Mouse (Mus musculus) CH12F3 (cell line): ENCODE data around the gene Tom1l1.

Source experiments
- in situ Hi-C: fragments of 300-500 bp; cut with MboI; formaldehyde crosslinking; loops from 2 replicates; pipeline ENCODE4 v1.14.3; 2020; ENCODE audit warnings: low sequenced_read_pairs

Tom1l1 gene

DNA sequence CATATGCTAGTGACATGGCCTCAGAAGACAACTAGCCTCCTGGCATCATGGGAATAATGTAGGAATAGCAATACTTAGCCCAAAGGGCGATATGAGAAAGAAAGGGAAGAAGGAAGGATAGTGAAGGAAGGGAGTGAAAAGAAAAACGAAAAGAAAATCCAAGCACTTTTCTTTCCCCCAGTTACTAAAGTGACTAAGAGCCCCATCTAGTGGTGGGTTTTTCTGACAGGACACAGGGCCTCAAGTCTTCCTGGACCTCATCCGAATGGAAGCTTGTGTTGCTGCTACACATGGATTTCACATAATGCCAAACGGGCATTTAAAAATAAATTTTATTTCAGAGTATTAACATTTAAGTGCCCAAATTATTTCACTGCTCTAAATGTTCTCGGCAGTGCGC, 64.7 kb downstream of the Tom1l1 start:
- in situ Hi-C loops = loop anchor here (25.0 kb wide), 1 partner anchor 636 kb away; no protein-coding TSS in a partner anchor

DNA sequence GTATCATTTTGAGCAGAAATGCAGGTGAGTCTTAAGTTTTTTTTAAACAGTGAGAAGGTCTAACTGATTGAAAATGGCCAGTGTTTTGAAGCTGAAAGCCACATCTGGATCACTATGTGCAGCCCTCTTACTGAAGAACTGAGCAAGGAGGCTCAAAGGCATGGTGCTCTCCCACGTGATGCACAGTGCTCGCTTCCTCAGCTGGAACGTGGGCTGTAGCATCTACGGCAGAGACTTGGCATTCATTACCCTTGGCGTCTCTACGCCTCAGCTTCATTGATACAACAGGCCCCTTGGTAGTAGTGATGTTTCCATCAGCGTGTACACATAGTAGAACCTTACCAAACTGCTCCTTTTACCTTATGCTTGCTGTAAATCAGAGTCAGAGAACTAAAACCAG, 65.7 kb downstream of the Tom1l1 start:
- in situ Hi-C loops = loop anchor here (25.0 kb wide), 1 partner anchor 635 kb away; no protein-coding TSS in a partner anchor

DNA sequence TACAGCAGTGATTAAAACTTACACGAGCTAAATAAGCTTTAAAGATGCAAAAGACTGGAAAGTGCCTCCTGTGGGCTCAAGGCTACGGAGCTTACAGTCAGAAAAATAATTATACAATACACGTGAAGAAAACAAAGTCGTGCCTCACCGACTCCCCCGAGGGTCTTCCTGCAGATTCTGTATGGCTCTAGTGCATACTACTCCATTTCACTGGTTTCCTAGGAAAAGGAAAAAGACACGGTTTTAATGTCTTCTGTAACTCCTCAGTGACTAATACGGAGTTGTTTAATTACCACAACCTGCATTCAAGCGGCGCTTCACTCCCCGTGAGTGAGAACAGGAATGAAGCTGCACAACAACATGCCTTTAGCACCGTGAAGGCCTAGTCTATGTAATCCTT, 66.1 kb downstream of the Tom1l1 start:
- in situ Hi-C loops = loop anchor here (25.0 kb wide), 1 partner anchor 635 kb away; no protein-coding TSS in a partner anchor

DNA sequence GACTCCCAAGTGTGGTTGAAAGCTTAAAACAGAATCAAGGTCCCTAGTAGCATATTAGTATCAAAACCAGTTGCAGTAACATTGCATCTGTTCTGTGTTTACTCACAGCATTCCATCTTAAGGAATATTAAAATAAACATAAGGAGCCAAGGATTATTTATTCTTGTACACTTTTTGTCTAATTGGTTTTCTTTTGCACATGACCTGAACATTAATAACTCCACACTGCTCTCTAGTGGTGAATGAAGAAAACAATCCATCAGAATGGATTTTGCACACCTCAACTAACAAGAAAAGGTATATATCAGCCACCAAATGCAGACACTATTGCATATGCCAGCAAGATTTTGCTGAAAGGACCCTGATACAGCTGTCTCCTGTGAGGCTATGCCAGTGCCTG, 71.7 kb downstream of the Tom1l1 start:
- in situ Hi-C loops = loop anchor here (5.0 to 25.0 kb wide), 3 partner anchors 309 to 629 kb away; partner anchors contain the start of gene Gm45716

DNA sequence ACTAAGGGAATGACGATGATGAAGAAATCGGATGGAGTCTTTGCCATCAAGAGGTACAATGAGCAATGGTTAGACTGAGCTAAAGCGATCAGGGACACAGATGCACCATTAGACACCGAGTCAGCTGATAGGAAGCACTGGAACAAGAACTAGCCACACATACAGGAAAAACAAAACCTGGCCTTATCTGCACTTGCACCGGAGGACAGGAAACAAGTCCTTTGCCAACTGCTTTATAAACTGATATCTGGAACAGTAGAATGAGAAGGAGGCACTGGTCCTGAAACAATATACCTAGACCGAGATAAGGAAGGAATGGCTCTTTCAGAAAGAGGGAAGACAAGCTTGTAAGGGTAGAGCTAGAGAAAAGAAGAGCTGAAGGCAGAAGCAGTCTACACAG, 73.4 kb downstream of the Tom1l1 start:
- in situ Hi-C loops = loop anchor here (5.0 to 25.0 kb wide), 3 partner anchors 307 to 627 kb away; partner anchors contain the start of gene Gm45716

DNA sequence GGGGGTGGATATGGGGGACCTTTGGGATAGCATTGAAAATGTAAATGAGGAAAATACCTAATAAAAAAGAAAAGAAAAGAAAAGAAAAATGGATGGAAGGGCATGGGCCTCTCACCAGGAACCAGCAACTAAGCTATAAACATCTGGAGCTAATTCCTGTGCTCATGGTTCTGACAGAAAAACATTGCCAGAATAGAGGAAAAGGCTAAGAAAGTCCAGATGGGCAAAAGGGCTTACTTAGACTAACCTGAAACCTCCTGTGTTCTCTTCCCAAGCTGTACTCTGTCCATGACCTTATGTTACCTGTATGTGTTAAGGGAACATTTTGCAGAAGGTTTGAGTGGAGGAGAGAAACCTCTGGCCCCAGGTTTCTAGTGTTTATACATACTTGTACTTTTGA, 76.0 kb downstream of the Tom1l1 start:
- in situ Hi-C loops = loop anchor here (10.0 to 25.0 kb wide), 2 partner anchors 427 to 625 kb away; partner anchors contain the start of gene Gm45716

DNA sequence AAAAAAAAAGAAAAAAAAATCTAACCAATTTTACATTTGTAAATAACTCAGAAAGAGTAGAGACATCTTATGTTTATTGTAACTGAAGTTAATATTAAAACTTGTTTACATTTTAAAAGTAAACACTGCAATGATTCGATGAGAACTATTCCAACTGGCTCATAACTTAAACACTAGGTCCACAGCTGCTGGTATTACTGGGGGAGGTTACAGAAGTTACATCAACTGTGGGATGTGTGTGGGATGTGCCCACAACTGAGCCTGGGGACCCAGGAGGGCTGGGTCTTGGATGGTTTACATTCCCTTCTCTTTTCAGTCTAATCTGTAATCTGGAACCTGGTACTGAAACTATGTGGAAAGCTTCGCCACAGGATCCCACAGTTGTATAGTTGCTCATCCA, 85.1 kb downstream of the Tom1l1 start:
- in situ Hi-C loops = loop anchor here (25.0 kb wide), 1 partner anchor 616 kb away; no protein-coding TSS in a partner anchor

DNA sequence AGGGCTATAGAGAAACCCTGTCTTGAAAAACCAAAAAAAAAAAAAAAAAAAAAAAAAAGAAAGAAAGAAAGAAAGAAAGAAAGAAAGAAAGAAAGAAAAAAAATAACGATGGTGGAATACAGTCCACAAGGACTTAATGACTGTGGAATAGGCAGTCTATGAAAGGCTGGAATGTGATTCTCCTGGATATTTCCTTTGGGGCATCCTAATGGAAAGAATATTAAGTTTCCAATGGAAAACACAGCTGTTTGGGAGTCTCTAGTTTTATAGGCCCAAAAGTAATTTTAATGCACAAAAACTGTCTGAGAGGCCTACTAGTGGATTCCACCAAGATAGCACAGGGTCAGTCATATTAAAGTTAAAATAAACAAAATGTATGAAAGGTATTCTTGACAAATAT, 92.3 kb downstream of the Tom1l1 start:
- in situ Hi-C loops = no loop called here
